Mouse (Mus musculus) monocyte, adult 5-6 weeks (primary cell): ENCODE results near the gene Dupd1. TPM values are rescaled to one million over a fixed set of nuclear protein-coding genes. Genes with fewer than 3 reads are reported as not detected.
"Not testable (repeated sequence)": the region's sequence is repeated elsewhere in the genome, so short reads cannot be mapped to it uniquely, and the experiment has no call there.

Experiments
- ATAC-seq: fragments of 153-309, 156-312 bp; replicated peaks from 2 replicates; pipeline ENCODE4 v1.8.0; 2017; ENCODE audit warnings: mild to moderate bottlenecking; ENCODE audit not compliant: low TSS enrichment, insufficient number of reproducible peaks, severe bottlenecking, poor library complexity, low FRiP score
- total RNA-seq: library from RNA; stranded (forward); fragments of 200-1000, 200-491, 200-594 nt; gene quantifications from 3 replicates; pipeline ENCODE4 v1.2.3, GENCODE M21; 2017

Dupd1 gene
- total RNA-seq, 1 experiment from 2014 or later = not detected

DNA sequence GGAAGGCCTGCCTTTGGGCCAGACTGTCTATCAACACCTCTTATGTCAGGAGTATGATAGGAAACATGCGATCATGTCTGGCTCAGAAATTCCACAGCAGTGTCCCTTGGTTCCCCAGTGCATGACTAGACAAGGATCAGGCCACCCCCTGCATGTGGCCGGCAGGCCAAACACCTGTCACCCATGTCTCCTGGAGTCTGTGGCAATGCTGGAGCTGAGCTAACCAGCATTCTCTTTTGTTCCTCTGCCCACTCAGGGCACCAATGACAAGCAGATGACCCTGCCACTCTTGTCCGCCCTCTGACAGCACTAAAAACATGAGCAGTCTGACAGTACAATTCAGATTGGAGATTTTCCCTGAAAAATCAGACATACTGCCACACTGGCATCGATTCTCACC, 30.5 kb downstream of the Dupd1 start:
- no peak for ATAC-seq

DNA sequence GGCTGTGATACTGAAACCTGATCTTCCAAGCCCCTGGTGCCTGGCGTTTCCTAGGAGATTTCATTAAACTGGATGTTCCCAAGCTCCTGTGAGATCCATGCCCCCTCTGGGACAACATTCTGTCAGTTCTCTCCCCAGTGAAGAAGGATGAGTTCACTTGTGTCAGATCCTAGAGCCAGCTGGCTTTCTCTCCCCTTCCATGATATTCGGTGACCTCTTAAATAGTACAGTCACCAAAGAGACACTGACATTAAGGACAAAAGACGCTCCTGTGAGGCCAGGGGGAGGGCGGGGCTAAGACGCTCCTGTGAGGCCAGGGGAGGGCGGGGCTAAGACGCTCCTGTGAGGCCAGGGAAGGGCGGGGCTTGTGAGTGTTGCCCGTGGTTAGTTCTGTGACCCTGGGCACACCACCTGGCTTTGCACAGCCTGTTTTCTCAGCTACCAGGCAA, 31.7 kb downstream of the Dupd1 start:
- peak; percentile 76 for ATAC-seq

DNA sequence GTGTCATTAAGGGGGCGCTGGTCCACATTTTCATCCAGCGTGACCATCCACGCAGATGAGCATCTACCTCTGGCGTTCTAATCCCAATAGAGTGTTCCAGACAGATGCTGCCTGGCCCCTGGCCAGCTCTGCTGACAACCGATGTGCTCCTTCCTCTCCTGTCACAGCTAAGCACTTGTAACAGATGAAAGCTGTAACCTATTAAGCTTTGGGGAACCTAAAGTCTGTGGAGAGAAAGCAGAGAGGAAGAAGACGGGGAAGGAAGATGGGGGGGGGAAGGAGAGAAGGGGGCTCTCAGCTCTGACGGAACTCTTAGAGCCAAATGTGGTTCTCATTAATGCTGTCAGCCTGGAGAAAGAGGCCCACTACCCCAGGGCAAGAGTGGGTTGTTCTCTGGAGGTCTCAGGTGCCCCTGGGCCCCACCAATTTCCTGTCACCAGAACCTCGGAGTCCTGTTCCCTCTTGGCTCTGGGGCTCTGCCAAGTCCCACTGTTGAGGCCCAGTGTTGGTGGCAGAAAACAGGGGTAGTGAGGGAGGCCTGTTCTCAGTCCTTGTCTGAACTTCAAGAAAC, 34.7 kb downstream of the Dupd1 start:
- ATAC-seq = peak; percentile 33

DNA sequence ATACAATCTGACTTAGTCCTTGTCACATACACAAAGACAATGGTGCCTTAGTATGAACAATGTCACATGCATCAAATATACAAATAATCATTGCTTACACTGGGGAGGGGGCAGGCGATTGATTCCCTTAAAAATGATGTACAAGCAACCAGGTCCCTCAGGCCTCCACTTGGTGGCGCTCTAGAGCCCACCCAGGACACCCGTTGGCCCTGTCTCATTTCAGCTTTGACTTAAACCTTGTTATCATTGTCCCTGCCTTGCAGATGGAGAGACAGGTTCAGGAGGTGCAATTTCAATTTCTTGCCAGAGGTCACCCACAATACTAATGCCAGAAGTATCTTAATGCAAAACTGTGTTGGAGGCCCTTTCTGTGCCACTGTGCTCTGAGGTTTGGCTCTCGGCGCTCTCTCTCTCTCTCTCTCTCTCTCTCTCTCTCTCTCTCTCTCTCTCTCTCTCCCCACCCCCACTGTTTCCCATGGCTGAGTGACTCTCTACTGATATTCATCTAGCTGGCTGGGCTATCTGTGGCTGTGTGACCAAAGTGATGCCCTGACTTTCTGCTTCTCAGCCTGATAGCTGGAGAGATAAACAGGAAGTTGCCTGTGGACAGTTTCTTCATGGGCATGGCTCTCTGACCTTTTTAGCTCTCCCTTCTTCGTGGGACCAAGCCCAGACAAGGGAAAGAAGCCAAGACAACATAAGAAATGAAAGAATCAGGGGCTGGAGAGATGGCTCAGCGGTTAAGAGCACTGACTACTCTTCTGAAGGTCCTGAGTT, 35.7 kb downstream of the Dupd1 start:
- peak; percentile 72 for ATAC-seq

DNA sequence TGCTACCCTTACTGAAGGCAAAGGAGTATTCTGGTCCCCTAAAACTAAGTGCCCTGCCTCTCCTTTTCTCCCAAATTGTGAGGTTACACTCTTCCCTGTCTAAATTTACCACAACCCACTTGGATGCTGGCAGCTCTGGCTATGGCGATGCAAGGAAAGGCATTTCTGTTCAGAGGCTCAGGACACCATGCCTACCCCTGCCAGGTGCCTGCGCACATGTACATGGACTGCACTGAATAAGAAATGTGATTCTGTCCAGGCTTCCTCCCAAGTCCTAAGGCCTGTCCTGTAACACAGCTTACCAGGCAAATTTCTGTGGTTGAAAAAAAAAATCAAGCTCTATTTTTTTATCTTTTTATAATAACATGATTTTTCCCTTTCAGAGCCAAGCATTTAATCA, 38.2 kb downstream of the Dupd1 start:
- no peak for ATAC-seq

DNA sequence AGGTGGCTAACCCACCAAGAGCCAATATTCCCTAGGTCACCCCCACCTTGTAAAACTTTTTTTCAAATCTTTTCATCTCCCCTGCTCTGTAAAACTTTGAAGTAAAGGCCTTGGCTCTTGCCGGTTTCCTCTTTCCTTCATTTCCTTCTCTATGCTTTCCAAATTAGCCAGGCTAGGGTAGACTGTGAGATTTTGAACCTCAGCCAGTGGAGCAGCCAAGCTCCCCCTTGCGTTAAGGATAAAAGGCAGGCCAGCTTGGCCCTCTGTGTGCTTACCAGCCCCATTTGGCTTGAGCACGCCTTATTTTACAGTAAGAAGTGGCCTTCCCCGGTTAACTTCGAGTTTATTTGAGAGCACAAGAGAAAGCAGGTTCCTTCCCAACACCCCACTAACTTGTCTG, 39.9 kb downstream of the Dupd1 start:
- ATAC-seq = no peak

DNA sequence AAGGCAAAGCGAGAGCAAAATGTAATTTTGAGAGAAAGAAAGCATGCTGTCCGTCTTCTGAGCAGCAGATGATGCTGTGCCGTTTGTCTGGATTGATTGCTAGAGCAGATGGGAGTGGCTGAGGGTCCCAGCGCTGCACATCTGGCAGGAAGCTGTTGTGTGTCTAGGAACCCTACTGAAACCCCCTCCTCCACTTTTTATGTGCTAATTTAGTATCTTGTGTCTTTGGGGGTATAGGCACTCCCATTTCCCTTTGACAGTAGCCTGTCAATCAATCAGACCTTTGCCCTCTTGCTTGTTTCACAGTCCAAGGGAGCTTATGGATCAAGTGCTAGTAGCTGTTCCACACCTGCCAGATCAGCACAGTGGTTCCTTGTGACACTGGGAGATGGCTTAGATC, 41.3 kb downstream of the Dupd1 start:
- no peak for ATAC-seq

DNA sequence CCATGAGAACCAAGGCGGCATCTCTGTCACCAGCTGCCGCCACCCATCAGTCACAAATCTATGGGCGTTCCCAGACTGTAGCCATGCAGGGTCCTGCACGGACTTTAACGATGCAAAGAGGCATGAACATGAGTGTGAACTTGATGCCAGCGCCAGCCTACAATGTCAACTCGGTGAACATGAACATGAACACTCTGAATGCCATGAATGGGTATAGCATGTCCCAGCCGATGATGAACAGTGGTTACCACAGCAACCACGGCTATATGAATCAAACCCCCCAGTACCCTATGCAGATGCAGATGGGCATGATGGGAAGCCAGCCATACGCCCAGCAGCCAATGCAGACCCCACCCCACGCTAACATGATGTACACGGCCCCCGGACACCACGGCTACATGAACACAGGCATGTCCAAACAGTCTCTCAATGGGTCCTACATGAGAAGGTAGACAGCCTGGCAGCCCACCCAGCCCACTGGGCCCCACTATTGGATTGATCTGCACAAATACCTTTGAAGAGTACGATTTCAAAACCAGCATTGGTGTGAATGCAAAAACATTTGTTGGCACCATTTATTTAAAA, 43.9 kb downstream of the Dupd1 start:
- not testable (repeated sequence) for ATAC-seq

DNA sequence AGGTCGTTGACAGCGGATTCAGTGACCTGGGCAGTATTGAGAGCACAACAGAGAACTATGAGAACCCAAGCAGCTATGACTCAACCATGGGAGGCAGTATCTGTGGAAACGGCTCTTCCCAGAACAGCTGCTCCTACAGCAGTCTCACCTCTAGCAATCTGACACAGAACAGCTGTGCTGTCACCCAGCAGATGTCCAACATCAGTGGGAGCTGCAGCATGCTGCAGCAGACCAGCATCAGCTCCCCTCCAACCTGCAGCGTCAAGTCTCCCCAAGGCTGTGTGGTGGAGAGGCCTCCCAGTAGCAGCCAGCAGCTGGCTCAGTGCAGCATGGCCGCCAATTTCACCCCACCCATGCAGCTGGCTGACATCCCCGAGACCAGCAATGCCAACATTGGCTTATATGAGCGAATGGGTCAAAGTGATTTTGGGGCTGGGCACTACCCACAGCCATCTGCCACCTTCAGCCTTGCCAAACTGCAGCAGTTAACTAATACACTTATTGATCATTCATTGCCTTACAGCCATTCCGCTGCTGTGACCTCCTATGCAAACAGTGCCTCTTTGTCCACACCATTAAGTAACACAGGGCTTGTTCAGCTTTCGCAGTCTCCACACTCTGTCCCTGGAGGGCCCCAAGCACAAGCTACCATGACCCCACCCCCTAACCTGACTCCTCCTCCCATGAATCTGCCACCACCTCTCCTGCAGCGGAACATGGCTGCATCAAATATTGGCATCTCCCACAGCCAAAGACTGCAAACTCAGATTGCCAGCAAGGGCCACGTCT, 44.5 kb downstream of the Dupd1 start:
- no peak for ATAC-seq

DNA sequence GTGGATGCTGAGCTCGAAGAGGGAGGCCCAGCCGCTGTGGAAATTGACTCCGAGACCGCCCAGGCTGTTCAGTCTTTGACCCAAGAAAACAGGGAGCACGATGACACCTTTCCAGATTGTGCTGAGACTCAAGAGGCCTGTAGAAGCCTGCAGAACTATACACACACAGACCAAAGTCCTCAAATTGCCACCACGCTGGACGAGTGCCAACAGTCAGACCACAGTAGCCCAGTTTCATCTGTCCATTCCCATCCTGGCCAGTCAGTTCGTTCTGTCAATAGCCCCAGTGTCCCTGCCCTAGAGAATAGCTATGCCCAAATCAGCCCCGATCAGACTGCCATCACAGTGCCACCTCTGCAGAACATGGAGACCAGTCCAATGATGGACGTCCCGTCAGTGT, 45.2 kb downstream of the Dupd1 start:
- no peak for ATAC-seq

DNA sequence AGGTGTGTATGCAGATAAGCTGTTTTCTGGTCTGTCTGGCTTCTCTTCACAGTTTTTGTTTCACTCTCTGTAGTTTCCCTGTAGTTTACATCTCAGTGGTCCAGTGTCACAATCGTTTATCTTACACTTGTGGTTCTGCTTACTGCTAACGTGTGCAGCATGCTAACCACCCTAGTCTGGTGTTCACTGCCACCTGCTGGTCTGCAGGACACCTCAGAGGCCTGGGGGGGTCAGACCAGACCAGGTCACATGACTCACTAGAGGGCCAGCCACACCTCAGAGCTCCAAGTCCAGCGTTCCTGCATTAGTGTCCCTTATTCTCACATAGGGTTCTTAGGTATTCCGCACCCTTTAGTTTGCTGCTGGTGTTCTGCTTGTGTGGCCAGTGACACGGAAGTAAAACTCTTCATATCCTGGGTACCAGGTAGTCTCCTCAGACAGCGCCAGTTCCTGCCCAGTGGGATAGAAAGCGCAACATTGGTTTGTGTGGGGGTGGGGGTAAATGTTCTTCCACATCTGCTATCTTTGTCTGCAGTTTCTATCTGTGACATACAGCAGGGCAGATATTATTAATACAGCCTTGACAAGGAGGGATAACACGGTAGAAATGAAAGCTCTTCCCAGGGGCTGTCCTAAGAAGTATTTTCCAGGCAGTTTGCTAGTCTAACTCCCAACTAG, 51.8 kb downstream of the Dupd1 start:
- 0 out of 2 replicates have a peak, but pooled peaks have one; percentile 52 for ATAC-seq

DNA sequence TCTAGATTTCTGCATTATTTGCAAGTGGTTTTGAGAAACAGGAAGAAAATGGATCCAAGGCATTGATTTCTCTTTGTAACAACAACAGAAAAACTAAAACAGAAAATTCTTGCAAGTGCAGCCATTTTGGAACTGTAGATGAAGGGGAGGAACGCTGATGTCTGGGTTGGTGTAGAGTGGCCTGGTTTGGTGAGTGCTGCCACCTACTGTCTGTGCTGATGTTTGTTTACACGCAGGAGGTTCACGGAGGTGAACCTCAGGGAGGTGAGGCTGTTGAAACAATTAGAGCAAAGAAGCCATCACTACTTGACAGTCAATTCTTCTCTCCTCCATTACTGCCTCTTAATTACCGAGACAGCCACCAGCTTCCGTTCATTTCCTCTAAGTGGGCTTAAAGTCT, 54.7 kb downstream of the Dupd1 start:
- peak; percentile 54; the same call in 1 of the 2 replicates for ATAC-seq

DNA sequence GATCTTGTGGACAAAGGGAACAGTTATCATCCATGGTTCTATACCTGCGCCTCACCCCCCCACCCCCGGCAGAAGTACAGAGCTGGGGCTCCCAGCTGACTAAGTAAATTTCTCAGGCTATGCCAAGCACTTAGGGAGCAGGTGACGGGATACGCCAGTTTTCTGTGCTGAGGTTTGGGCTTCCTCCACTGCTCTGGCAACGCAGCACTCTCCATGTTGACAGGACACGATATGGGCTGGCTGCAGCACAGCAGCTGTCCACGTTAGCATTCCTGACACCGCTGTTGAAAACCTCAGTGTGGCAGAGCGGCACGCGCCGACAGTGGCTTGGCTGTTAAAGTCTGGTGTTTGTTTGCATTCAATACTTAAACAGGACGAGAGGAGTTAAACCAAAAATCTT, 55.2 kb downstream of the Dupd1 start:
- no peak for ATAC-seq

DNA sequence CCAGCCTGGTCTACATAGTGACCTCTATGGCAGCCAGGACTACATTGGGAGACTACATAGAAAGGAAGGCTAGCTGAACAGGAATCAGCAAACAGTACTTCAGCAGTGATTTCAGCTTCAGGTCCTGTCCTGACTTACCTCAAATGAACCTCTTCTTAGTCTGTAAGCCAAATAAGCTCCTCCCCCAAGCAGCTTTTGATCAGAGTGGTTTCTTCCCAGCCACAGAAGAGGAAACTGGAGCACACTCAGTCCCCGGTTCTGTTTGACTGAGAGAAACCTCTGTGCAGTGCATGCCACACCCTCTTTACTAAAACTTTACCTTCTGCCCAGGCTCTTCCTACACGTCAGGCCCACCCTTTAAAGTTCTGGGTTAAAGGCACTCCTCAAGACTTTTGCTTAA, 60.6 kb downstream of the Dupd1 start:
- peak; percentile 64 for ATAC-seq

DNA sequence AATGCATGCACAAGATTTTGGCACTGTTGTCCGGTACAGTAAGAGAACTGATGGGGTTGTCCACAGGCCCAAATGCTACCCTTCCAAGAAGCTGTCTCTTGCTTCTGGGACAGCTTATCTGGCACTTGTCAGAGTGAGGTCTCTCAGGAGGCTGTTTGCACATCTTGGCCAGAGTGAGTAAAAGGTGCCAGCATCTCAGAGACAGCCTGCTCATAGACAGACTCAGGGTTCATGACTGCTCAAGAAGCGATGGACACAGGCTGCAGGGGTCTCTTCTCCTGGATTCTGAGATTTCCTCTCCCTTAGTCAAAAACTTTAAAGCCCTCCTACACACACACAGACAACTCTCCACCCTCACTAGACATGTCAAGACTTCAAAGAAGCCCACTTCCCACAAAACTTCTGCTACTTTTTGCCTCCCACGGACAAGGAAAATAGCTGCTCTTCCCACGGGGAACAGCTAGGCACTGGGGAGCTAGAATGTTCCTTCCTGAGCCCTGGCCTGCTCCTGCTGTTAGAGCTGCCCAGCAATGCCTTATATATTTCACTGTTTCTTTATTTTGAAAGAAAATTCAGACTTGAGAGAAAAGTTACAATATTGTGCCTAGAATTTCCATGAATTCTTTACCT, 73.5 kb downstream of the Dupd1 start:
- ATAC-seq = no peak

DNA sequence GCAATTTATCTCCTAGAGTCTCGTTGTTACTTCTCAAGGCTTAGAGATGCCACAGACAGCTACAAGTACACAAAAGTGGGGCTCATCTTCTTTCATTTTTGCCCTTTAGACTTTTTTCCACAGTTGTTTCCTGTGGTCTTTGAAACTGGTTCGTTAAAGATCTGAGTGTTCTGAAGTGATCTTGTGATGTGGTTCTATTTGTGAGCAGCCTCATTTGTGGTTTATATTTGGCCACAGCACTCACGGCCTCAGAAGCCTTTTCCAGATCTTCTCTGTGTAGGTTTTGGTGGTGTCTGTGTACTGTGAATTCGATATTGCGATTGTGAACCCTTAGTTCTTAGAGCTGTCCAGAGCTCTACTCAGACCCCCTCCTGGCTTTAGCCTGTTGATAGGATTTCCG, 77.8 kb downstream of the Dupd1 start:
- ATAC-seq = no peak

DNA sequence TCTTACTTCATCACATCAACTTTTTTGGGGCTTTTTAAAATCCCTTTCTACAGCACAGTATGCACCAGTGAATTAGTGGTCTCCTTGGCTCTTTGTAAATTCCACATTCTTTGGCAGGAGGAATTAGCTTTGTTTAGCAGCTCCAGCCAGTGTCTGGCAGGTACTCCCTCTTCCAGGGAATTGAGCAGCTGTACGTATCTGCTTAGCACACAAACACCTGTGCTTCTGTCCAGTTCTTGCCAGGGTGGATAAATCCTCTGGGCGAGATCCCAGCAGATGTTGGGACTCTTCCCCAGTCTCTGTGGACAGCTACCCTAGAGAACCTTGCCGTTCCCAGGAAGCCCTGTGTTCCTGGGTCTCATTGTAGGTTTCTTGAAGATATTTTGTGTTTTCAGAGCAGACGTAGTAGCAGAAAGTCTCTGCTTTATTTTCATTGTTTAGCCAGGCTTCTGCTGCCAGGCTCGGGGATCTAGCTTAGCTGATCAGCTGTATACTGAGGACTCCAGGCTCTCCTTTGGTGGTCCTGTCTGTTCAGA, 82.6 kb downstream of the Dupd1 start:
- no peak for ATAC-seq
